17 mouse cellular contexts compared by ENCODE assay signal in the genomic region with DNA sequence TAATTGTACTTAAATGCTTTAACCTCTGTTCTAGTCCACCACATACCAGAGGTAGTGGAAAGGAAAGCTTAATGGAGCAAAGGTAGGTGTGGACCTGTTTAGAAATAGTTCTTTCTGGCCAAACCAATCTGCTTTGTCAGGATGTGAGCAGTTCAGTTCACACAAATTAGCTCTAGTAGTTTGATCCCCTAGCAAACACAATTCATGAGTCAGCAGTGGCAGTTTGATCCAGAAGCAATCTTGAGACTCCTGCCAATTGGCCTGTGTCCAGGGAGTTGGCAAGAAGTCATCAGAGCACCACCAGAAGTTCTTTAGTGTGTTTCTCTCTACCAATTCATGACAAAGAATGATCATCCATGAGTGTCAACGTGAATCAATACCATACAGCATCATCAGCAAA.
DNase-seq lines count a peak whose midpoint lies in the region.
"Had no signal": no experiment of that assay in that cellular context is flagged by ENCODE, and none has a peak within 500 bp of the region (broad histone marks: within the 10 kb centered on the region; RNA-seq: fewer than 3 reads in every experiment).

No protein-coding gene starts in this region.

- WGBS in heart, embryonic 10.5 days = 80% methylated on average over 1 of the region's 1 CpGs

- no peak overlapping the region for H3K4me3 ChIP-seq in heart, embryonic 10.5 days
- H3K4me3 ChIP-seq: embryonic facial prominence, embryonic 15.5 days; forebrain, embryonic 13.5 days; hindbrain, embryonic 15.5 days; lung, embryonic 15.5 days; megakaryocyte, embryonic 14.5 days; myocyte had no signal

- DNase-seq in adrenal gland, postnatal 14 days = peak; percentile 54
- no peak for DNase-seq in adrenal gland, postnatal 4 days (ENCODE audit: low spot score in 2 of 2)
- DNase-seq in layer of hippocampus, postnatal 10 days (ENCODE audit: low spot score in 2 of 2) = peak; percentile 12 to 18
- DNase-seq in layer of hippocampus, postnatal 14 days (ENCODE audit: low spot score in 2 of 2) = no peak
- peak; percentile 67 for DNase-seq in Muller cell, postnatal 12 days (ENCODE audit: inconsistent ontology term)
- peak; percentile 85 for DNase-seq in kidney, adult 9 months
- no peak for DNase-seq in heart, postnatal 10 days
- no peak for DNase-seq in heart, embryonic 10.5 days (ENCODE audit: low spot score)
- DNase-seq: heart, adult 18-20 months; heart, postnatal 14 days; thymus, postnatal 4 days had no signal

- no peaks in the 10 kb centered on the region for H3K9me3 ChIP-seq in heart, embryonic 10.5 days
- H3K9me3 ChIP-seq: embryonic facial prominence, embryonic 15.5 days; forebrain, embryonic 13.5 days; hindbrain, embryonic 15.5 days; lung, embryonic 15.5 days; megakaryocyte, embryonic 14.5 days had no signal

- H3K27me3 ChIP-seq in heart, embryonic 10.5 days (ENCODE audit: insufficient read depth, poor library complexity, severe bottlenecking) = no peaks in the 10 kb centered on the region
- H3K27me3 ChIP-seq: embryonic facial prominence, embryonic 15.5 days; forebrain, embryonic 13.5 days; hindbrain, embryonic 15.5 days; lung, embryonic 15.5 days; megakaryocyte, embryonic 14.5 days had no signal

- no peaks in the 10 kb centered on the region for H3K36me3 ChIP-seq in heart, embryonic 10.5 days
- H3K36me3 ChIP-seq: embryonic facial prominence, embryonic 15.5 days; hindbrain, embryonic 15.5 days; lung, embryonic 15.5 days had no signal

- no peaks in the 10 kb centered on the region for H3K4me1 ChIP-seq in heart, embryonic 10.5 days
- H3K4me1 ChIP-seq: embryonic facial prominence, embryonic 15.5 days; forebrain, embryonic 13.5 days; hindbrain, embryonic 15.5 days; lung, embryonic 15.5 days; megakaryocyte, embryonic 14.5 days had no signal

- intact Hi-C loops in heart, postnatal 10 days (cut with DNase I) = no loop called here

- no peak overlapping the region for H3K27ac ChIP-seq in heart, embryonic 10.5 days
- H3K27ac ChIP-seq: embryonic facial prominence, embryonic 15.5 days; forebrain, embryonic 13.5 days; hindbrain, embryonic 15.5 days; lung, embryonic 15.5 days had no signal

Comparison
In these comparisons a context has a peak if more than half of its experiments do, and no peak if none do; other contexts are left out.
1. DNase-seq: peak in adrenal gland, postnatal 14 days (single experiment), layer of hippocampus, postnatal 10 days (2 of 2), Muller cell, postnatal 12 days (single experiment) and kidney, adult 9 months (single experiment); none in adrenal gland, postnatal 4 days (0 of 2), layer of hippocampus, postnatal 14 days (0 of 2), heart, postnatal 10 days (0 of 2) and heart, embryonic 10.5 days (single experiment).